Mouse (Mus musculus): ENCODE measurements at regions not wholly inside any gene's neighbourhood (a gene's known extent, or its start where the extent isn't known, plus 50 kb on each side); places are given as distances from the start of the nearest gene placed in this dataset.
A peak's percentile ranks its signal among the peaks of the same experiment; 100 is the strongest.

- no peak for DNase-seq (ENCODE audit: low read depth, low spot score)
Observed at GRCm38 (mm10) chr4:135034406-135034805, 86.0 kb upstream of the Runx3 start.

GRCm38 (mm10) chr4:135036764-135037163, 83.7 kb upstream of the Runx3 start:
- no peak for DNase-seq (ENCODE audit: low read depth, low spot score)

- no peak for DNase-seq (ENCODE audit: low read depth, low spot score)
Observed at GRCm38 (mm10) chr4:135039234-135039633, 81.2 kb upstream of the Runx3 start.

- no peak for DNase-seq (ENCODE audit: low read depth, low spot score)
Observed at GRCm38 (mm10) chr4:135041921-135042320, 78.5 kb upstream of the Runx3 start.

- no peak for DNase-seq (ENCODE audit: low read depth, low spot score)
Observed at GRCm38 (mm10) chr4:135042501-135042900, 78.0 kb upstream of the Runx3 start.

GRCm38 (mm10) chr4:135045054-135045453, 75.4 kb upstream of the Runx3 start:
- no peak for DNase-seq (ENCODE audit: low read depth, low spot score)

GRCm38 (mm10) chr4:135046619-135047018, 73.8 kb upstream of the Runx3 start:
- DNase-seq (ENCODE audit: low read depth, low spot score) = no peak

- DNase-seq (ENCODE audit: low read depth, low spot score) = no peak
Observed at GRCm38 (mm10) chr4:135047251-135047650, 73.2 kb upstream of the Runx3 start.

GRCm38 (mm10) chr4:135047771-135048170, 72.7 kb upstream of the Runx3 start:
- DNase-seq (ENCODE audit: low read depth, low spot score) = no peak

GRCm38 (mm10) chr4:135049924-135050323, 70.5 kb upstream of the Runx3 start:
- no peak for DNase-seq (ENCODE audit: low read depth, low spot score)

- DNase-seq (ENCODE audit: low read depth, low spot score) = no peak
Observed at GRCm38 (mm10) chr4:135051466-135051865, 69.0 kb upstream of the Runx3 start.

GRCm38 (mm10) chr4:135053585-135053984, 66.9 kb upstream of the Runx3 start:
- no peak for DNase-seq (ENCODE audit: low read depth, low spot score)

GRCm38 (mm10) chr4:135054353-135054752, 66.1 kb upstream of the Runx3 start:
- no peak for DNase-seq (ENCODE audit: low read depth, low spot score)

- DNase-seq (ENCODE audit: low read depth, low spot score) = peak; percentile 45
Observed at GRCm38 (mm10) chr4:135056371-135056770, 64.1 kb upstream of the Runx3 start.

GRCm38 (mm10) chr4:135057286-135057685, 63.2 kb upstream of the Runx3 start:
- DNase-seq (ENCODE audit: low read depth, low spot score) = peak; percentile 38

GRCm38 (mm10) chr4:135058895-135059294, 61.6 kb upstream of the Runx3 start:
- DNase-seq (ENCODE audit: low read depth, low spot score) = no peak

GRCm38 (mm10) chr4:135061030-135061743, 59.3 kb upstream of the Runx3 start:
- DNase-seq (ENCODE audit: low read depth, low spot score) = no peak

GRCm38 (mm10) chr4:135066766-135067479, 53.5 kb upstream of the Runx3 start:
- DNase-seq (ENCODE audit: low read depth, low spot score) = peak; percentile 50

- DNase-seq (ENCODE audit: low read depth, low spot score) = no peak
Observed at GRCm38 (mm10) chr4:135067805-135068204, 52.6 kb upstream of the Runx3 start.

GRCm38 (mm10) chr4:135069818-135070217, 50.6 kb upstream of the Runx3 start:
- peak; percentile 21 for DNase-seq (ENCODE audit: low read depth, low spot score)
